Mouse (Mus musculus): Measurements from ENCODE around the gene Use1. TPM values are rescaled to one million over a fixed set of nuclear protein-coding genes. Genes with fewer than 3 reads are reported as not detected.
A peak's percentile ranks its signal among the peaks of the same experiment; 100 is the strongest.

Use1 gene
- total and polyA plus RNA-seq, 3 experiments = 69.6 to 130 (median 98.7) TPM

DNA sequence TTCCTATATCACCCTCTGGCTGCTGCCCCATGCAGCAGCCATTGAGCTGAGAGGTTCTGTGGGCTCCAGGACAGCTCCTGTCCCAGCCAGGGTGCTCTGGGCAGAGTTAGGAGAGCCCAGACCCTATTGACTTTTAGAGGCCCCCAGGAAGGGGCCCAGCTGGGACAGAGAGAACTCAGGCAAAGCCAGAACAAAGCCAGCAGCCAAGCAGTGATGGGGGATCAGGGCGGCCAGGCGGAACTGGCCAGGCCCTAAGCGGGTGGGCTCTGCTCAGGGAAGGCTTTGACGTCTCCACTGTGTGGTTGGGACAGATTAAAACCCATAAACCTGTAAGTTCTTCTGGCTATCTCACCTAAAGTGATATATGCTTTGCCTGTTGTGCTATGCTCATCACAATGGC lies 12.4 kb downstream of the Use1 start:
- Histone ChIP-seq H3K79me2 (replicated peaks; ENCODE audit: control insufficient read depth, extremely low read depth, insufficient read depth, poor library complexity, severe bottlenecking) (no peaks in the 10 kb centered on the region), H3K27ac (ENCODE audit: insufficient read depth, low read depth) (no peak overlapping the region), H3K4me2 (ENCODE audit: insufficient read depth, low read depth, poor library complexity, severe bottlenecking) (no peak overlapping the region), H3K27me3 (replicated peaks) (no peaks in the 10 kb centered on the region), H3K9me3 (replicated peaks; ENCODE audit: low read length) (peaks cover 9% of the 10 kb centered on the region), H3K4me3 (replicated peaks in 1 of 3; ENCODE audit: low read depth in 2 of 3, low read length in 2 of 3, poor library complexity in 1 of 3) (no peak overlapping the region), H3K9ac (ENCODE audit: insufficient read depth, low read depth) (no peak overlapping the region), H3K4me1 (ENCODE audit: control insufficient read depth in 1 of 2, insufficient read depth in 2 of 2) (peaks cover 15 to 55% of the 10 kb centered on the region in 2 experiments), H3K36me3 (replicated peaks in 1 of 2; ENCODE audit: control insufficient read depth in 1 of 2, insufficient read depth in 1 of 2, low read length in 1 of 2) (peaks cover 21 to 46% of the 10 kb centered on the region in 2 experiments)
- dilution Hi-C loops (cut with MboI; ENCODE audit: extremely low pct_ligation_motif_present, extremely low pct_unique_long_range_greater_than_20kb, low sequenced_read_pairs) (no loop called here), in situ Hi-C loops (cut with MboI; ENCODE audit: low pct_ligation_motif_present, low pct_unique_long_range_greater_than_20kb, low sequenced_read_pairs) (no loop called here)
- no peak for DNase-seq (ENCODE audit: extremely low read depth)
- TF ChIP-seq TBP (conservative IDR thresholded peaks at IDR 0.05; ENCODE audit: low read depth, low read length) = no peak
- no peak for TF ChIP-seq MXI1 (IDR thresholded peaks at IDR 0.05; ENCODE audit: low read depth, low read length)
- no peak for TF ChIP-seq SIN3A (IDR thresholded peaks at IDR 0.05; ENCODE audit: low read length)
- TF ChIP-seq CHD1 (IDR thresholded peaks at IDR 0.05; ENCODE audit: low read depth, low read length) = no peak
- TF ChIP-seq NRF1 (IDR thresholded peaks at IDR 0.05; ENCODE audit: low read depth, low read length) = no peak
- TF ChIP-seq JUN (IDR thresholded peaks at IDR 0.05; ENCODE audit: insufficient read depth, low read depth, low read length) = no peak
- TF ChIP-seq ELF1 (IDR thresholded peaks at IDR 0.05; ENCODE audit: low read depth, low read length) = no peak
- TF ChIP-seq USF1 (IDR thresholded peaks at IDR 0.05; ENCODE audit: low read depth, low read length) = no peak
- no peak for TF ChIP-seq KAT2A (IDR thresholded peaks at IDR 0.05; ENCODE audit: insufficient replicate concordance, low read length)
- no peak for TF ChIP-seq IRF4 (IDR thresholded peaks at IDR 0.05; ENCODE audit: low read depth, low read length)
- no peak for TF ChIP-seq MAZ (IDR thresholded peaks at IDR 0.05; ENCODE audit: low read depth, low read length)
- TF ChIP-seq GABPA (IDR thresholded peaks at IDR 0.05; ENCODE audit: insufficient replicate concordance, low read depth, low read length) = no peak
- no peak for TF ChIP-seq NELFE (IDR thresholded peaks at IDR 0.05; ENCODE audit: low read depth, low read length)
- TF ChIP-seq MYC (IDR thresholded peaks at IDR 0.05; ENCODE audit: low read depth, low read length) = no peak
- no peak for TF ChIP-seq ETS1 (conservative IDR thresholded peaks at IDR 0.05; ENCODE audit: low read depth, low read length)
- TF ChIP-seq PAX5 (IDR thresholded peaks at IDR 0.05; ENCODE audit: low read length) = no peak
- no peak for TF ChIP-seq RAD21 (IDR thresholded peaks at IDR 0.05; ENCODE audit: low read depth, low read length)
- TF ChIP-seq CTCF (conservative IDR thresholded peaks at IDR 0.05 in 1 of 2, IDR thresholded peaks at IDR 0.05 in 1 of 2; ENCODE audit: low read depth in 2 of 2, low read length in 2 of 2) = no peak

DNA sequence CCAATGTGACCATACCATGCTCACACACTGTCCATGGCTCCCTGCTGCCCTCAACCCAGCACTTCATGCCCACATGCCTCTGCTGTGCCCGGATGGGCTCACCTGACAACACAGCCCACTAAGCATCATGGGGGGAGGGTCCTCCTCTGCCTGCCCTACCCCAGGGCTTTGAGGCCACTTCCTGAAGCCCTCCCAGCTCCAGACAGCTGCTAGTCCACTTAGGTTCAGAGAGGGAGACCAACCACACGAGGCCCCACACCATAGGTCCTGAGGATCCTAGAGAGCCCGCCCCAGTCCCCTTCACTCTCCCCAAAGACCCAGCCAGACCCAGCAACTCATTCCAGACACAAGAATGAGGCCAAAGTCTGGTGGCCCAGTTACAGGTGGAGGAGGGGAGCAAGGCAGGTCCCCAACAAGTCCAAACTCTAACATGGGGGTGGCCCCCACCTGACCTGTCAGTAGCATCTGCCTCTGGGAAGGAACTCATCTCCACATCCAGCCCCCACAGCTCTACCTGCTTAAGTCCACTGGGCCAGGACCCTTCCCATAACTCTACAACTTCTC lies 12.9 kb downstream of the Use1 start:
- peaks cover 17 to 40% of the 10 kb centered on the region in 2 experiments for H3K36me3 ChIP-seq (replicated peaks in 1 of 2; ENCODE audit: control insufficient read depth in 1 of 2, insufficient read depth in 1 of 2, low read length in 1 of 2)
- peak overlapping the region; percentile 54; the same call in 1 of the 2 replicates for H3K4me2 ChIP-seq (ENCODE audit: insufficient read depth, low read depth, poor library complexity, severe bottlenecking)
- H3K79me2 ChIP-seq (replicated peaks; ENCODE audit: control insufficient read depth, extremely low read depth, insufficient read depth, poor library complexity, severe bottlenecking) = no peaks in the 10 kb centered on the region
- TF ChIP-seq POLR2AphosphoS2 (IDR thresholded peaks at IDR 0.05; ENCODE audit: low read depth, low read length) = no peak
- TF ChIP-seq HCFC1 (IDR thresholded peaks at IDR 0.05; ENCODE audit: low read depth, low read length) = no peak
- no peak for TF ChIP-seq MAFK (IDR thresholded peaks at IDR 0.05; ENCODE audit: insufficient replicate concordance, low read length)
- no peak for TF ChIP-seq ZNF384 (IDR thresholded peaks at IDR 0.05; ENCODE audit: low read depth, low read length)
- peak overlapping the region in 1 of 3 experiments; percentile 3 for H3K4me3 ChIP-seq (replicated peaks in 1 of 3; ENCODE audit: low read depth in 2 of 3, low read length in 2 of 3, poor library complexity in 1 of 3)
- no peak overlapping the region for H3K27ac ChIP-seq (ENCODE audit: insufficient read depth, low read depth)
- in situ Hi-C loops (cut with MboI; ENCODE audit: low pct_ligation_motif_present, low pct_unique_long_range_greater_than_20kb, low sequenced_read_pairs) = no loop called here
- peaks cover 9% of the 10 kb centered on the region for H3K9me3 ChIP-seq (replicated peaks; ENCODE audit: low read length)
- peaks cover 15 to 52% of the 10 kb centered on the region in 2 experiments for H3K4me1 ChIP-seq (ENCODE audit: control insufficient read depth in 1 of 2, insufficient read depth in 2 of 2)
- DNase-seq (ENCODE audit: extremely low read depth) = no peak
- H3K9ac ChIP-seq (ENCODE audit: insufficient read depth, low read depth) = no peak overlapping the region
- H3K27me3 ChIP-seq (replicated peaks) = no peaks in the 10 kb centered on the region
- dilution Hi-C loops (cut with MboI; ENCODE audit: extremely low pct_ligation_motif_present, extremely low pct_unique_long_range_greater_than_20kb, low sequenced_read_pairs) = no loop called here

Data from CH12.LX (cell line).